Mouse (Mus musculus): Measurements from ENCODE around the gene Efcc1. TPM values are rescaled to one million over a fixed set of nuclear protein-coding genes. Genes with fewer than 3 reads are reported as not detected.

The Efcc1 gene
- polyA plus RNA-seq, 1 experiment: not detected

GRCm38 (mm10) chr6:87740496-87740895 is 9.8 kb downstream of the Efcc1 start:
- peaks cover 80% of the 10 kb centered on the region for H3K4me1 ChIP-seq (ENCODE audit: control insufficient read depth)
- peak overlapping the region; percentile 19 for H3K4me3 ChIP-seq (replicated peaks)
- TF ChIP-seq GATA1 (IDR thresholded peaks at IDR 0.05; ENCODE audit: low read length) (peak; percentile 91), TAL1 (IDR thresholded peaks at IDR 0.05; ENCODE audit: low read length) (peak; percentile 95)
- H3K9me3 ChIP-seq (ENCODE audit: control insufficient read depth, low read length): no peaks in the 10 kb centered on the region; the same call in 1 of the 2 replicates
- H3K36me3 ChIP-seq (ENCODE audit: control insufficient read depth): peaks cover 5% of the 10 kb centered on the region; the same call in 1 of the 2 replicates
- peaks cover 13% of the 10 kb centered on the region for H3K27me3 ChIP-seq (ENCODE audit: control insufficient read depth)

DNA sequence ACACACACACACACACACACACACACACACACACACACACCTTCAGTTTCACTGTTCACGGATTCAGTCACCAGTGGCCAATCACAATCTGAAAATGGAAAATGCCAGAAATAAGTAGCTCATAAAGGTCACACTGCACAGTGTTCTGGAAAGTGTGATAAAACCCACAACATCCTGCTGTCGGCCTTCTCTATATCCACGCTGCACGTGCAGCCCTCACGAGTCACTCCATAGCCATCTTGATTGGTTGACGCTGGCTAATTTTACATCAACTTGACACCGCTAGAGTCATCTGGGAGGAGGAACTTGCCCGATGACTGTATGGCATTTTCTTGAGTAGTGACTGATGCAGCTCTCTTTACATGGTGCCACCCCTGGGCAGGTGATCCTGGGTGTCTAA is 11.3 kb downstream of the Efcc1 start:
- peaks cover 94% of the 10 kb centered on the region for H3K4me1 ChIP-seq (ENCODE audit: control insufficient read depth)
- H3K27me3 ChIP-seq (ENCODE audit: control insufficient read depth): no peaks in the 10 kb centered on the region
- H3K36me3 ChIP-seq (ENCODE audit: control insufficient read depth): peaks cover 5% of the 10 kb centered on the region; the same call in 1 of the 2 replicates
- no peak for TF ChIP-seq GATA1 (IDR thresholded peaks at IDR 0.05; ENCODE audit: low read length)
- no peak for TF ChIP-seq TAL1 (IDR thresholded peaks at IDR 0.05; ENCODE audit: low read length)
- H3K9me3 ChIP-seq (ENCODE audit: control insufficient read depth, low read length): no peaks in the 10 kb centered on the region; the same call in 1 of the 2 replicates
- no peak overlapping the region for H3K4me3 ChIP-seq (replicated peaks)

- no peak overlapping the region for H3K4me3 ChIP-seq (replicated peaks)
- H3K9me3 ChIP-seq (ENCODE audit: control insufficient read depth, low read length): no peaks in the 10 kb centered on the region; the same call in 1 of the 2 replicates
- TF ChIP-seq TAL1 (IDR thresholded peaks at IDR 0.05; ENCODE audit: low read length): no peak
- no peak for TF ChIP-seq GATA1 (IDR thresholded peaks at IDR 0.05; ENCODE audit: low read length)
- H3K36me3 ChIP-seq (ENCODE audit: control insufficient read depth): peaks cover 5% of the 10 kb centered on the region; the same call in 1 of the 2 replicates
- no peaks in the 10 kb centered on the region for H3K27me3 ChIP-seq (ENCODE audit: control insufficient read depth)
- H3K4me1 ChIP-seq (ENCODE audit: control insufficient read depth): peaks cover 96% of the 10 kb centered on the region
Observed at GRCm38 (mm10) chr6:87742804-87743203, 12.1 kb downstream of the Efcc1 start.

DNA sequence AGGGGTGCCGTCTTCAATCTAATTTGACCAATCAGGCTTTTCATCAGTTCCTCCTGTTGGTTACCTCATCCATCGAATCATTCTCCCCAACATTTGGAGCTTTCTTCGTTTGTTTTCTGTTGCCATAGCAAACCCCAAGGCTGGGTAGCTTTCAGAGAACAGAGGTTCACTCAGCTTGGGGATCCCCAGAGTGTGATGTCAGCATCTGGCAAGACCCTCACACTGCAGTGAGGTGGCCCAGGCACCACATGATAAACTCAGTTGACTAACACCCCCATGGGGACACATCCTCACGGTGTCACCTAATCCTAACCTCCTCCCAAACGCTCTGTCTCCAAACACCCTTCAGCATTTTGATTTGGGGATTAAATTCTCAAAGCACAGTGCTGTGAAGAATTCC is 12.6 kb downstream of the Efcc1 start:
- peaks cover 95% of the 10 kb centered on the region for H3K4me1 ChIP-seq (ENCODE audit: control insufficient read depth)
- no peaks in the 10 kb centered on the region for H3K27me3 ChIP-seq (ENCODE audit: control insufficient read depth)
- H3K9me3 ChIP-seq (ENCODE audit: control insufficient read depth, low read length): no peaks in the 10 kb centered on the region; the same call in 1 of the 2 replicates
- no peak for TF ChIP-seq TAL1 (IDR thresholded peaks at IDR 0.05; ENCODE audit: low read length)
- TF ChIP-seq GATA1 (IDR thresholded peaks at IDR 0.05; ENCODE audit: low read length): no peak
- H3K36me3 ChIP-seq (ENCODE audit: control insufficient read depth): peaks cover 5% of the 10 kb centered on the region; the same call in 1 of the 2 replicates
- H3K4me3 ChIP-seq (replicated peaks): no peak overlapping the region

- no peak for TF ChIP-seq GATA1 (IDR thresholded peaks at IDR 0.05; ENCODE audit: low read length)
- TF ChIP-seq TAL1 (IDR thresholded peaks at IDR 0.05; ENCODE audit: low read length): no peak
- Histone ChIP-seq H3K36me3 (ENCODE audit: control insufficient read depth) (peaks cover 2% of the 10 kb centered on the region; the same call in 1 of the 2 replicates), H3K4me3 (replicated peaks) (no peak overlapping the region), H3K9me3 (ENCODE audit: control insufficient read depth, low read length) (no peaks in the 10 kb centered on the region; the same call in 1 of the 2 replicates), H3K4me1 (ENCODE audit: control insufficient read depth) (peaks cover 93% of the 10 kb centered on the region), H3K27me3 (ENCODE audit: control insufficient read depth) (no peaks in the 10 kb centered on the region)
Observed at GRCm38 (mm10) chr6:87744632-87745031, 14.0 kb downstream of the Efcc1 start.

DNA sequence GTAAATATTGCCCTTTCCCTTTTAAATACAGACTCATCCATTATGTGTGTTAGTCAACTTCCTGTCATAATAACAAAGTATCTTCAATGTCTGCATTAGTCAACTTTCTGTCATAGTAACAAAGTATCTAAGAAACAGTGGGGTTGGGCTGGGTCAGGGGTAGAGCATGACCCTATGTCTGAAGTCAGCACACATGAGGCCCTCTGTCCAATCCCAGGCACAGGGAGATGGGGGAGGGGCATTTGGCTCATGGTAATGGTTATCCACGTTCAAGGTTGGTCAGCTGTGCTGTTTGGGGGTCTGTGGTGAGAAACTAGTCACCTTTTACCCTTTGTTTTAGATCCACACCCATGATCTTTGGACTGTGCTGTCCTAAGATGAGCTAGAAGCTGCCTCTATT is 14.6 kb downstream of the Efcc1 start:
- no peaks in the 10 kb centered on the region for H3K27me3 ChIP-seq (ENCODE audit: control insufficient read depth)
- no peak overlapping the region for H3K4me3 ChIP-seq (replicated peaks)
- TF ChIP-seq GATA1 (IDR thresholded peaks at IDR 0.05; ENCODE audit: low read length) (no peak), TAL1 (IDR thresholded peaks at IDR 0.05; ENCODE audit: low read length) (no peak)
- no peaks in the 10 kb centered on the region; the same call in 1 of the 2 replicates for H3K9me3 ChIP-seq (ENCODE audit: control insufficient read depth, low read length)
- peaks cover 2% of the 10 kb centered on the region; the same call in 1 of the 2 replicates for H3K36me3 ChIP-seq (ENCODE audit: control insufficient read depth)
- H3K4me1 ChIP-seq (ENCODE audit: control insufficient read depth): peaks cover 87% of the 10 kb centered on the region

DNA sequence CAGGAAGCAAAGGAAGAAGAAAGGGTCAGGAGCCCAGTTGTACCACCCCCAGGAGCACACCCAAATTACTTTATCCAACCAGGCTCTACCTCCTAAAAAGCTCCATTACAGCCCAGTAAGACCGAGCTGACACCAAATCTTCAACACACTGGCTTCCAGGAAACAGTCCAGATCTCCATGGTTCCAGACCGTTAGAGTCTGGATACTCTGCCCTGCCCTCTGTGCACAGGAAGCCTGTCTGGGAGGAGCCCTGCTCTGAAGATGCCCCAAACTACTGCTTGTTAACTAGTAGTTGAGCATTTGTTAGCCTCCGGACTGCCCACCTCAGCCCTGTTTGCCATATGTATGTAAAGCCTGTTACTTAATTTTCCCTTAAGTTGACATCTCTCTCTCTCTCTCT is 15.4 kb downstream of the Efcc1 start:
- peaks cover 2% of the 10 kb centered on the region; the same call in 1 of the 2 replicates for H3K36me3 ChIP-seq (ENCODE audit: control insufficient read depth)
- 0 out of 2 replicates have a peak, but pooled peaks cover 3% of the 10 kb centered on the region for H3K27me3 ChIP-seq (ENCODE audit: control insufficient read depth)
- H3K4me3 ChIP-seq (replicated peaks): no peak overlapping the region
- TF ChIP-seq TAL1 (IDR thresholded peaks at IDR 0.05; ENCODE audit: low read length): no peak
- H3K4me1 ChIP-seq (ENCODE audit: control insufficient read depth): peaks cover 79% of the 10 kb centered on the region
- H3K9me3 ChIP-seq (ENCODE audit: control insufficient read depth, low read length): no peaks in the 10 kb centered on the region; the same call in 1 of the 2 replicates

DNA sequence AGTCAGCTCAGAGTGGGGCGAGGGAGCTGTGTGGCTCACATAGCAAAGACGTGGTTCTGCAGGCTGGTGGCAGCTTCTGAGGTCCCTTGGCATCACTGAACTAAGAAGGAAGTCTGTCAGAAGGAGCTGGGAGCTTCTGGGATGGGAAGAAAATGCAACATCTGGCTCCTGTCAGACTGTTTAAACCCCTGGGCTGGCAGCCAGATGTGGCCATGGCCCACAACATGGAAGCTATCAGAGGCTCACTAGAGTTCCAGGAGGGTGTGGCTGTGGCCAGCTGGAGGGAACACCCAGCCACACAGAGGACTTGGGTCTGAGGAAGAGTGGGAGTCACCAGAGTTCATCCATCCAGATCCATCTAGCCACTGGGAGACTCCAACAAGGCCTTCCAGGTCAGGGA is 16.2 kb downstream of the Efcc1 start:
- peaks cover 2% of the 10 kb centered on the region; the same call in 1 of the 2 replicates for H3K36me3 ChIP-seq (ENCODE audit: control insufficient read depth)
- TF ChIP-seq GATA1 (IDR thresholded peaks at IDR 0.05; ENCODE audit: low read length) (no peak), TAL1 (IDR thresholded peaks at IDR 0.05; ENCODE audit: low read length) (no peak)
- peaks cover 9% of the 10 kb centered on the region for H3K27me3 ChIP-seq (ENCODE audit: control insufficient read depth)
- H3K9me3 ChIP-seq (ENCODE audit: control insufficient read depth, low read length): no peaks in the 10 kb centered on the region; the same call in 1 of the 2 replicates
- peaks cover 71% of the 10 kb centered on the region for H3K4me1 ChIP-seq (ENCODE audit: control insufficient read depth)
- H3K4me3 ChIP-seq (replicated peaks): peak overlapping the region; percentile 22

GRCm38 (mm10) chr6:87748078-87748477 is 17.4 kb downstream of the Efcc1 start:
- no peaks in the 10 kb centered on the region for H3K9me3 ChIP-seq (ENCODE audit: control insufficient read depth, low read length)
- H3K4me1 ChIP-seq (ENCODE audit: control insufficient read depth): peaks cover 59% of the 10 kb centered on the region
- TF ChIP-seq GATA1 (IDR thresholded peaks at IDR 0.05; ENCODE audit: low read length) (no peak), TAL1 (IDR thresholded peaks at IDR 0.05; ENCODE audit: low read length) (no peak)
- H3K36me3 ChIP-seq (ENCODE audit: control insufficient read depth): no peaks in the 10 kb centered on the region
- H3K4me3 ChIP-seq (replicated peaks): no peak overlapping the region
- peaks cover 15% of the 10 kb centered on the region for H3K27me3 ChIP-seq (ENCODE audit: control insufficient read depth)

DNA sequence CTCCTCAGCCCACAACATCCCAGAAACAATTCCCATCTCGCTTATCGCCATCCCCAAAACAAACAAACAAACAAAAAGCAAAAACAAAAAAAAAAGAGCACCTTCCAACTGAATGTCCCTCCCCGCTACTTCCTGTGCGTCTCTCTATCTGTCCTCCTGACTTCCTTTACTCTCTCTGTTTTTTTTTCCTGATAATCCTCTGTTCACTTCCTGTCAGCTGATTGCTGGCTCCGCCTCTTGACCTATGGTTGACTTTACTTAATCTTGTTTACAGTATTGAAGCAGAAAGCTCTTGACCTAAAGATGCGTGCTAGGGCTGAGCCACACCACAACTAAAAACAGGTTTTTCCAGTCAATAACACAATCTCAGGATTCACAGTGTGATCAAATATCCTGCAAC is 17.9 kb downstream of the Efcc1 start:
- TF ChIP-seq GATA1 (IDR thresholded peaks at IDR 0.05; ENCODE audit: low read length) (no peak), TAL1 (IDR thresholded peaks at IDR 0.05; ENCODE audit: low read length) (no peak)
- Histone ChIP-seq H3K27me3 (ENCODE audit: control insufficient read depth) (peaks cover 16% of the 10 kb centered on the region), H3K4me3 (replicated peaks) (no peak overlapping the region), H3K9me3 (ENCODE audit: control insufficient read depth, low read length) (no peaks in the 10 kb centered on the region), H3K4me1 (ENCODE audit: control insufficient read depth) (peaks cover 55% of the 10 kb centered on the region), H3K36me3 (ENCODE audit: control insufficient read depth) (no peaks in the 10 kb centered on the region)

All from erythroblast, embryonic 14.5 days (primary cell).